Mouse (Mus musculus) kidney, postnatal 14 days (tissue): ENCODE measurements around the gene Zfp385a.

Source experiments
- DNase-seq: peaks from one replicate; pipeline ENCODE4 v3.0.0; 2022; ENCODE audit warnings: mixed read lengths

Zfp385a gene

DNA sequence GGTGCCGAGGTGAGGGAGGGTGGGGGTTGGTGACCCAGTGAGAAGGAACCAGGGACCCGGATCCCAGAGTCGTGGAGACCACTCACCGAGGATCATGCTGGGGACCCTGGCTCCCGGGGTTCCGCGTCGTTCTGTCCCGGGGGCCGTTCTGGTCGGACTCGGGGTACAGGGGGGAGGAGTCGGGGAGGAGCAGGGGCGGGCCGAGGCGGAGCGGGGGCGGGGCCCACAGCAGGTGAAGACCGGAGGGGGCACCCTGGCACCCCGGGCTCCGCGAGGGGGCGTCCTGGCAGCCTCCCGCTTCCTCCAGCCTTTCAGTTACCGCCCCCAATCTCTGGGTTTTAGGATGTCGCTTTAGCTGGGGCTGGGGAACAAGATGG lies at the start of gene Zfp385a:
Gene Zfp385a, minus strand, starts transcription at position 133 of the 377 bp plus-strand sequence.
- peak; percentile 61 for DNase-seq

DNA sequence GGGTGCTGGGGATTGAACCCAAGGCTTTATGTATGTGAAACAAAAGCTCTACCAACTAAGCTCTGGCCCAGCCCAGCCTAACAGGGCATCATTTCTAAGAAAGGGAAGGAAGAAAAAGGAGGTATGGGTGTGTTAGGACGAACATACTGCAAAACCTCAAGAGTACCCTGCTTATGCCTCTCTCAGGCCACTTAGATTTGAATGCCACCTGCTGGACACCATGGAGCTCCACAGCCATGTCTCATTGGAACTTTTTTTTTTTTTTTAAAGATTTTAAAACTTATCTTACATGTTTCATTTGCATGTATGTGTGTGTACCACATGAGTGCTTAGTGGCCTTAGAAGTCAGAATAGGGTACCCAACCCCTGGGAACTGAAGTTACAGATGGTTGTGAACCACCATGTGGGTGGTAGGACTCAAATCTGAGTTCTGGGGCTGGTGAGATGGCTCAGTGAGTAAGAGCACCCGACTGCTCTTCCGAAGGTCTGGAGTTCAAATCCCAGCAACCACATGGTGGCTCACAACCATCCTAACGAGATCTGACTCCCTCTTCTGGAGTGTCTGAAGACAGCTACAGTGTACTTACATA lies 48.8 kb upstream of the Zfp385a start:
- DNase-seq: no peak

- peak; percentile 86 for DNase-seq
Measured at GRCm38 (mm10) chr15:103383771-103384488, 44.0 kb upstream of the Zfp385a start.

DNA sequence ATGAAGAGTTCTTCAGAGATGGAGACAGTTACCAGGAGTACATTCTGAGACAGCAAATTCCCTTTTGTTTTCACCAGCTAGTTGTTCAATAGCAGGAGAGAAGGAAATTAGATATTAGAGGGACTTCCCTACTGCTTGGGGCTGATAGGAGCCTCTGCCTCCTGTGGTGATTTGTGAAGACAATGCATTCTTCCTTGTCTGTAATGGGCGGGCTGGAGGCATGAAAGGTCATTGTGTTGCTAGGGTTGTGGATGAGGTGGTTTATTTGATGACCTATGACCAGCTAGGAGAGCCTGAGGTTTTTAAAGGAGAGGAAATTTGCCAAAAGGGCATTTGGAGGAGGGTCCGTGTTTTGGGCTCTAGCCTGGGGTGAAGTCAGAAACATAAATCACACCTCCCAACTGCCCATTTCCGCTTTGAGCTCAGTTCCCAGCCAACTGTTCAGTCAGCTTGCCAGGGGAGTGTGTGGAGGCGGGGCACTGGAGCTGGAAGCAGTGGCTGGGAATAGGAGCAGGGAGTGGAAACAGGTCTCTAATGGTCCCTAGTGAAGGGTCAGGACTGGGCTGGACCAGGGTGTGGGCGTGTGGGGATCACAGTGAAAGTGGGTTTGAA lies 43.0 kb upstream of the Zfp385a start:
- DNase-seq: peak; percentile 84

DNA sequence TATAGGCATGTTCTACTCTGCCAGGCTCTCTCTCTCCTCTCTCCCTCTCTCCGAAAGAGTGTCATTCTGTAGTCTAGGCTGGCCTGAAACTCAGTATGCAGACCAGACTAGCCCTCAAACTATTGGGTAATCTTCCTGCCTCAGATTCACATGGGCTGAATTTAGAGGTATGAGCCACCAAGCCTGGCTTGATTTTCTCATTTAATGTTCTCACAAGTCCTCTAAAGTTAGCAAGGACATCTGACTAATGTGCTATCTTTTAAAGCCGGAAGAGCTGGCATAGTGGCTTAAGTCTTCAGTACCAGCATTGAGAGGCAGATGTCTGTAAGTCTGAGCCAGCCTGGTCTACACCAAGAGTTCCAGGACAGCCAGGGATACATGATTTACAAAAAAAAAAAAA lies 42.2 kb upstream of the Zfp385a start:
- no peak for DNase-seq

- DNase-seq: no peak
Measured at GRCm38 (mm10) chr15:103378665-103379356, 38.9 kb upstream of the Zfp385a start.

- no peak for DNase-seq
Measured at GRCm38 (mm10) chr15:103377752-103378664, 38.1 kb upstream of the Zfp385a start.

- DNase-seq: peak; percentile 57
Measured at GRCm38 (mm10) chr15:103376837-103377269, 37.0 kb upstream of the Zfp385a start.

GRCm38 (mm10) chr15:103375112-103375800 lies 35.4 kb upstream of the Zfp385a start:
- no peak for DNase-seq

DNA sequence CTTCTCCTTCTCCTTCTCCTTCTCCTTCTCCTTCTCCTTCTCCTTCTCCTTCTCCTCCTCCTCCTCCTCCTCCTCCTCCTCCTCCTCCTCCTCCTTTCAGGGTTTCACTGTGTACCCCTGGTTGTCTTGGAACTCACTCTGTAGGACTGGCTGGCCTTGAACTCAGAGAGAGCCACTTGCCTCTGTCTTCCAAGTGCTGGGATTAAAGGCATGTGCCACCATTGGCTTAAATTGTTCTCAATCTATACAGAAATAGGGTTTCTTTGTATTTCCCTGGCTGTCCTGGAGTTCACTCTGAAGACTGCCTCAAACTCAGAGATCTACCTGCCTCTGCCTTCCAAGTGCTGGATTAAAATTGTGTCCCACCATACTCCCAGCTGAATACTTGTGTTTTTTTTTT lies 32.6 kb upstream of the Zfp385a start:
- DNase-seq: no peak

GRCm38 (mm10) chr15:103371741-103372140 lies 31.8 kb upstream of the Zfp385a start:
- no peak for DNase-seq

DNA sequence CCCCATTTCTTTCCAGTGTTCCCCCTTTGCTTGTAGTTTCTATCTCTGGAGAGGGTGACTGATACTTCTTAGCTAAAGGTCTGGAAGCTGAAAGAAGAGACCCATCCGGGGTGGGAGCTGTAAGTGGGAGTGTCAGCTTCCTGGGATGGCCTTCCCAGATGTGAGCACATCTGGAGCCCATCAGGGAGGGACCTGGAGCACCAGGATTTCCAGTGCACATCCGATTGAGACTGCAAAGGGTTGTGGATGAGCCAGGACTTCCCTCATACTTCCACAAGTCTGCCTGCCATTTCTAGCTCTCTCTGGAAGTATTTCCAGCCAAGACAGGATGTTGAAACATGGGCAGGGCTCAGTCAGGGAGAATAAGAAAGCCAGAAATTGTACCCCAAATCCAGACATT lies 31.3 kb upstream of the Zfp385a start:
- no peak for DNase-seq

DNA sequence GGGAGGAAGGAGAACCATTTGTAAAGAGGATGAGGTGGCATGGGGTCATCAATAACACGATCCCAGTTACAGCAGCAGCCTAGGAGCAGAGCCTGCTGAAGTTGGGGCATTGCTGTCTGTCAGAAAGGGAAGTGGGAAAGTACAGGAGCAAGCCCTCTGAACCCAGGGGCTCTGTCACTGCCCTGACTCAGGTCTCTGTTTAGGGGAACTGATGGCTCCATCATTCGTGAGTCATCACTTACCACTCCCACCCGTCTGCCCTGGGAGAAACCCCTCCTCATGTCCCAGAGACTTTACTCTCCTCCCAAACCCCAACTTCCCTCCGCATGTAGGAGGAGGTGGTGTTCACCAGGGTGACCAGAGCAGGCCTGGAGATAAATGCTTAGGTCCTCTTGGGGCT lies 30.6 kb upstream of the Zfp385a start:
- DNase-seq: no peak

DNA sequence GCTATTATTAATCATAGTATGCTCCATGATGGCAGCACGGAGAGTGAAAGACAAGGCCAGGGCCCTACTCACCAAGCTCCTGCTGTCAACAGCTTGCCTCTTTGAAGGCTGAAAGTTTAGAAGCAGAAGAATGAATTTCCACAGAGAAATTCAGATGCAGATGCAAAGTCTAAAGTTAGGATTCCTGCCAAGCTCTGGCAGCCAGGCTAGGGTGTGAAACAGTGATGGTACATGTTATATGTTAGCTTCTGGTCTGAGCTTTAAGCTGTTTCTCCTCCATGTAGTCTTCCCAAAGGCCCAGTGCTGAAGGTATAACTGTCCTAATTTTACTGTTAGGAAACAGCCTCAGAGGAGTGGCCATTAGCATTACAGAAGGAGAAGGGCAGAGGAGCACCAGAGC lies 29.2 kb upstream of the Zfp385a start:
- no peak for DNase-seq

DNA sequence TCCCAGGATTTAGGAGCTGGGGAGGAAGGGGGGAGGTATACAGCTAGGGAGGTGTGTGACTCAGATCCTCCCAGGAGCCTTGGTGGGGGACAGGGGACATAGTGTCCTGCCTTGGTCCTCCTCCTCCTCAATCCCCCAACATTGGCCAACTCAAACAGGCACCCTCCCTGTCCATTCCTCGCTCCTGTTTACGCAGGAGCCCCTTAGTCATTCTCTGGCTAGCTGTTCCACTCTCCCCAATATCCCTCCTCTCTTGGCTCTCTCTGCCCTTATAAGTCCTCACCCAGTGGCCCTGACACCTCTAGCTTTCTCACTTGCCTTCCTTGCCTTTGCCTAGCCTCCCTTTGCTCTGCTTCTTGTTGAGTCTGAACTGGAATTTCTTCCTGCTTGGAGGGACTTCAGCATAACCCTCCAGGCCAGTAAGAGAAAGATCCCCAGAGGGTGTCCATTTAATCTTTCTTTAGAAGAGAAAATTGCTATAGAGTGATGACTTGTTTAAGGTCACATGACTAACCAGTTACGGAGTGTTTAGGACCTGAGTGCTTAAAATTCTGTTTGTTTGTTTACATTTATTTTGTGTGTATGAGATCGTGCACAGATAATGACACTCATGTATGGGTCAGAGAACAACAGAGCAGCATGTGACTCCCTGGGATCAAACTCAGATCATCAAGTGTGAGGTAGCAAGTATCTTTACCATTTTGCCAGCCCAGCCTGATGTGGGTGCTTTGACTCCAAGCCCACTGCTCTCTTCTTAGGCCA lies 28.5 kb upstream of the Zfp385a start:
- no peak for DNase-seq

DNA sequence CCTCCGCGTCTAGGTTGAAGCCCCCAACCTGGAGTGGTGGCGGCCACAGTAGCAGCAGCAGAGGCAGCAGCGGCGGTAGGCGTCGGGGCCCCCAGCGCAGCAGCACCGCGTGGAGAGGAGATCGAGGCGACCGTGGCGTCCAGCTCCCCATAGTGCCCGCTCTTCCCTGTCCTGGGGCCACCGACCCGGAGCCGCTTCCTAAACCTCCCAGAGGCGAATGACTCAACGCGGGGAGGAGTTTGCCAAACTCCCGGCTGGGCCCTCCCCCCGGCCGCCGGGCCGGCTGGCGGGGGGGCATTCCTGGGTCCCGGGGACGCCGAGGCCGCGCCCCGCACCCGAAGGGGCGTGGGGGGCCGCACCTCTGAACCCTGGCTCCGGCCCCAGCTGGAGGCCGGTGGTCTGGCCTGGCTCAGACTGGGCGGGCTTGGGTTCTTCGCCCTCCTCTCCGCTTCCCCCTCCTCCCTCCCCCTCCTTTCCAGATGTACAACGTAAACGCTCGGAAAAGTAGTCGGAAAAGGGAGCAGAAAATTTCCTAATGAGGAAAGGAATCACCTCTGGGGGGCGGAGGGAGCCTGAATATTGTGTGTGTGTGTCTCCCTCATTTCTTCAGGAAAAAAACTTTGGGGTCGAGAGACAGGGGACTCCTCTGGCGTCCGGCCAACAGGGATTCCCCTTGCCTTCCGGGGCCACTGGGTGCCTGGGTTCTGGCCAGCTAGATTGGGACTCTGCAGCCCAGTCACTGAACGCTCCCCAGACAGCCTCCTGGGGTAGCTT lies 26.7 kb upstream of the Zfp385a start, which contains the start of gene Itga5:
Gene Itga5, minus strand, starts transcription at position 388 of the 774 bp plus-strand sequence.
- peak; percentile 83 for DNase-seq

DNA sequence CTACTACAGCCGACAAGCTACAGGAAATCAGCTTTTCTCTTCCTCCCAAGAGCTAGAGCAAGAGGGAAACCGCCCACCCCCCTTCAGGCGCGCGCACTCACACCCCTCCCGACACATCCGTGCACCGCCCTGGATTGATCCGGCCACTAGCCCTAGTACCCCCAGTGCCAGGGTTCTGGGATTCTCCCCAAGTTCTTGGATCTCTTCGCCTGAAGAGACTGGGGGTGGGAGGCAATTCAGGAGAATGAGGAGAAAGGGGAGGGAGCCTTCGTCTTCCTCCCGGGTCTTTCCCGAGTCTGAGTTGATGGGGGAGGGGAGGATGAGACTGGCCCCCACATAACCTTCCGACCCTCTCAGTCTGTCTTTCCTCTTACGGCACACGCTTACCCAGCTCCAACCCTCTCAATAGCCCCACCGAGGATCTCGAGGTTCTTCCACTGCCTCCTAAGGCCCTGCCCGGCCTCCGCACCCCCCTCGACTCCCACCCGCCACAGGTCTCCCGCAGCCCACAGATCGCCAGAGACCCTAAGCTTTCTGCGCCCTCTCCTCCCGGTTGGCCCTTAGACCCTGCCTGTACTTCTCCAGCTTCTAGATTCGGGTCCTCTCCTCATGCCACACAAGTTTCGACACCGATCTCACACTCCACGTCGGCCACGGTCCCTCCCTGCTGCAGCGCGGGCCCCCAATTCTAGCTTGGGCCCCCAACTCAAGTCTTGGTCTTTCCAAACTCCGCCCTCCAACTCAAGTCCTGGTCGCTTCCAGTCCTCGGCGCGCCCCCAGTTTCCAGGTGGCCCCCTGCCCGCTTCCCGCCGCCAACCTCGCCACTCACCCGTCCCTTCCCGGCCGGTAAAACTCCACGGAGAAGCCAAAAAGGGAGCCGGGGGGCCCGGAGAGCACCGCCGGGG lies 25.8 kb upstream of the Zfp385a start:
- peak; percentile 66 for DNase-seq

GRCm38 (mm10) chr15:103364761-103365160 lies 24.9 kb upstream of the Zfp385a start:
- DNase-seq: no peak

DNA sequence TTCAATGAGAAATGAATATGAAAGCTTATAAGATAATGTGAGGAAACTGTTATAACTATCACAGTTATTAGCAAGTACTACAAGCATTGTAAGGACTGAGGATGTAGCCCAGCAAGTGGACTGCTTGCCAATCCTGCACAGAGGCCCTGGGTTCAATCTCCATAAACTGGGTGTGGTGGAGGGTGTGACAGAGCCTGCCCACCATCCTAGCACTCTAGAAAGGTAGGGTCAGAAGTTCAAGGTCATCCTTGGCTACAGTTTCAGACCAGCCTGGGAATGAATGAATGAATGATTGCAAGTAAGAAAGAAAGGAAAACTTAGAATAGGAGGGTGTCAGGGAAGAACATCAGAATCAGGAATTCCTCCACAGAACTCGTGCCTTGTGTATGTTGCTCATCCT lies 23.9 kb upstream of the Zfp385a start:
- DNase-seq: no peak
